Mouse (Mus musculus): ENCODE measurements around the gene Acadm. TPM values are rescaled to one million over a fixed set of nuclear protein-coding genes. Genes with fewer than 3 reads are reported as not detected.

Acadm gene
- polyA plus RNA-seq, 1 experiment from 2014 or later: 53.2 TPM

- ATAC-seq (ENCODE audit: insufficient number of reproducible peaks, insufficient read depth, low FRiP score, low TSS enrichment, low read depth): no peak
Measured at GRCm38 (mm10) chr3:153940021-153940420, 4.4 kb downstream of the Acadm start.

DNA sequence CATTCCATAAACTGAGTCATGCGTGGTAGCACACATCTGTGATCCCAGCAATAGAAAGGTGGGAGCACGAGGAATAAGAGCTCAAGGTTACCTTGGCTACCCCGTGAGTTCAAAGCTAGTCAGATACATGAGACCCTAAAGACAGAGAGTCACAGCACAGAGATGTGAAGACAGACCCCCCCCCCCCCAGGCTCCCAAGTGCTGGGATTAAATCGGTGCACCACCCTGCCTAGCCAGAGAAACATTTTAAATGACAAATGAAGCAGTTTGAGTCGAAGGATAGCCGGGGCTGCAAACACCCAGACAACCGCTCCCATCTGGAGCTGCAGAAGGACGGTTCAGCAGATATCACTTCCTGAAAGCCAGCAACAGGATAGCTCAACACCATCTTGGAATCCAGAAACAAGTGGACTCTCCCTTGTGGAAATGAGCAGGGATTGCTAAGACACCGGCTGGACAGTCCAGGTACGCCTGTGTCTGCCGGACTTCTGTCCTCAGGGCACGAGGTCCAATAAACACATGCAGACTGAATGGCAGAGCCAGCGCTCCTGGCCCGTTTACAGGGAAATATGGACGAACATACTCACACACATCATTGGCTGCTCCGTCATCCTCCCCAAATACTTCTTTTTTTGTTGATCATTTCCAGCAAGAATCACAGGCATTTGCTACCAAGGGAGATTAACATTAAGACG is 7.2 kb downstream of the Acadm start:
- Histone ChIP-seq H3K36me3 (peaks cover 72% of the 10 kb centered on the region), H3K4me1 (replicated peaks) (peaks cover under 1% of the 10 kb centered on the region; the same call in 1 of the 2 replicates), H3K27me3 (no peaks in the 10 kb centered on the region), H3K4me3 (replicated peaks) (no peak overlapping the region), H3K9ac (replicated peaks) (no peak overlapping the region), H3K4me2 (no peak overlapping the region), H3K27ac (no peak overlapping the region), H3K9me3 (no peaks in the 10 kb centered on the region)
- ATAC-seq (ENCODE audit: insufficient number of reproducible peaks, insufficient read depth, low FRiP score, low TSS enrichment, low read depth): no peak
- WGBS: 89% methylated on average over 17 of the region's 17 CpGs

More at GRCm38 (mm10) chr3:153940021-153940420, 4.4 kb downstream of the Acadm start:
- no peak overlapping the region for H3K4me3 ChIP-seq (replicated peaks)
- no peak overlapping the region for H3K4me2 ChIP-seq
- H3K4me1 ChIP-seq (replicated peaks): peaks cover 10% of the 10 kb centered on the region
- 85% methylated on average over 8 of the region's 8 CpGs for WGBS
- no peak overlapping the region for H3K9ac ChIP-seq (replicated peaks)
- H3K27me3 ChIP-seq: no peaks in the 10 kb centered on the region
- no peak overlapping the region for H3K27ac ChIP-seq
- H3K9me3 ChIP-seq: no peaks in the 10 kb centered on the region
- peaks cover 46% of the 10 kb centered on the region for H3K36me3 ChIP-seq

GRCm38 (mm10) chr3:153935878-153936277 is 8.6 kb downstream of the Acadm start:
- 90% methylated on average over 9 of the region's 9 CpGs for WGBS
- no peak for ATAC-seq (ENCODE audit: insufficient number of reproducible peaks, insufficient read depth, low FRiP score, low TSS enrichment, low read depth)
- H3K36me3 ChIP-seq: peaks cover 78% of the 10 kb centered on the region

DNA sequence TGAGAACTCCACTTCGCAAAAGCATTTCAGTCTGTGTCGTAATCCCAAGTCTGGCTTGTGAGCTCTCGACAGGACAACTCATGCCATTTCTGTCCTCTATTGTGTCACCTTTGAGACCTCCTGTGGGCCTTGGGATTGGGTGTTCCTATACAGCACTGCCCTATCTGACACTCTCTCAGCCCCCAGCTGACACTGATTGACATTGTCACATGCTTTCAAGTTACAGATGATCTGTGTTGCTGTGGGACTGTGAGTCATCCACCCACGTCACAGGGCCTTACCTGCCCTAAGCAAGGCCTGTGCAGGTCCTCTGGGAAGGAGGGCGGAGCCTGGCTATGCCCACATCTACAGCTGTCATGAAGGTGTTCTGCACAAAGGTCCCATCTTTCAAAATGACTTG is 12.0 kb downstream of the Acadm start:
- H3K9me3 ChIP-seq: no peaks in the 10 kb centered on the region
- peaks cover 85% of the 10 kb centered on the region for H3K36me3 ChIP-seq
- ATAC-seq (ENCODE audit: insufficient number of reproducible peaks, insufficient read depth, low FRiP score, low TSS enrichment, low read depth): no peak
- H3K4me1 ChIP-seq (replicated peaks): no peaks in the 10 kb centered on the region
- H3K27ac ChIP-seq: no peak overlapping the region
- WGBS: 94% methylated on average over 5 of the region's 5 CpGs
- no peak overlapping the region for H3K4me3 ChIP-seq (replicated peaks)
- no peak overlapping the region for H3K9ac ChIP-seq (replicated peaks)
- H3K4me2 ChIP-seq: no peak overlapping the region
- H3K27me3 ChIP-seq: no peaks in the 10 kb centered on the region

More at GRCm38 (mm10) chr3:153935878-153936277, 8.6 kb downstream of the Acadm start:
- Histone ChIP-seq H3K4me3 (replicated peaks) (no peak overlapping the region), H3K9ac (replicated peaks) (no peak overlapping the region), H3K4me2 (no peak overlapping the region), H3K4me1 (replicated peaks) (no peaks in the 10 kb centered on the region), H3K9me3 (no peaks in the 10 kb centered on the region), H3K27ac (no peak overlapping the region), H3K27me3 (no peaks in the 10 kb centered on the region)

DNA sequence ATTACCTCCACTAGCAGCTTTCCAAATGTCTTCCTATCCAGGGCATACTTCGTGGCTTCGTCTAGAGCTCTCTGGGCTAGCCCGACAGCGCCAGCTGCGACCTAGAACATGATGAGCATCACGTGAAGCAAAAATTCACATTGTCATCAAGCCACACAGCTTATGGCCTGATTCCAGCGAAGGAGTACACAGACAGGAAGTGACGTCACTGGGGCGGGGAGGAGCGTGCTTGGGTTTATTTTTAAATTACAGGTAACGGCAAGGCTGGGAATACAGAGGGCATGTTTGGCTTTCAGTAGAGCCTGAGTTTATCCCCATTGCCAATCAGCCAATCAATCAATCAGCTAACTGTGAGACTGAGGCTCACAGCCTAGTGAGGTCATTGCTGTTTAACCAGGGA is 14.9 kb downstream of the Acadm start:
- ATAC-seq (ENCODE audit: insufficient number of reproducible peaks, insufficient read depth, low FRiP score, low TSS enrichment, low read depth): no peak
- Histone ChIP-seq H3K27me3 (no peaks in the 10 kb centered on the region), H3K9ac (replicated peaks) (no peak overlapping the region), H3K4me3 (replicated peaks) (no peak overlapping the region), H3K9me3 (no peaks in the 10 kb centered on the region), H3K4me2 (no peak overlapping the region), H3K4me1 (replicated peaks) (no peaks in the 10 kb centered on the region), H3K36me3 (peaks cover 80% of the 10 kb centered on the region), H3K27ac (no peak overlapping the region)
- WGBS: 93% methylated on average over 11 of the region's 11 CpGs

GRCm38 (mm10) chr3:153926333-153926732 is 18.1 kb downstream of the Acadm start:
- peaks cover 75% of the 10 kb centered on the region for H3K36me3 ChIP-seq
- H3K9ac ChIP-seq (replicated peaks): no peak overlapping the region
- H3K4me1 ChIP-seq (replicated peaks): no peaks in the 10 kb centered on the region
- no peaks in the 10 kb centered on the region for H3K27me3 ChIP-seq
- 93% methylated on average over 7 of the region's 7 CpGs for WGBS
- H3K4me2 ChIP-seq: no peak overlapping the region
- ATAC-seq (ENCODE audit: insufficient number of reproducible peaks, insufficient read depth, low FRiP score, low TSS enrichment, low read depth): no peak
- H3K27ac ChIP-seq: no peak overlapping the region
- no peaks in the 10 kb centered on the region for H3K9me3 ChIP-seq
- H3K4me3 ChIP-seq (replicated peaks): no peak overlapping the region

- Histone ChIP-seq H3K9ac (replicated peaks) (no peak overlapping the region), H3K36me3 (peaks cover 40% of the 10 kb centered on the region), H3K27ac (no peak overlapping the region), H3K4me3 (replicated peaks) (no peak overlapping the region), H3K4me2 (no peak overlapping the region), H3K27me3 (no peaks in the 10 kb centered on the region), H3K9me3 (no peaks in the 10 kb centered on the region), H3K4me1 (replicated peaks) (no peaks in the 10 kb centered on the region)
- no peak for ATAC-seq (ENCODE audit: insufficient number of reproducible peaks, insufficient read depth, low FRiP score, low TSS enrichment, low read depth)
- WGBS: 93% methylated on average over 10 of the region's 10 CpGs
Measured at GRCm38 (mm10) chr3:153921147-153921910, 23.1 kb downstream of the Acadm start.

- Histone ChIP-seq H3K9ac (replicated peaks) (no peak overlapping the region), H3K4me3 (replicated peaks) (no peak overlapping the region), H3K4me1 (replicated peaks) (peaks cover 8% of the 10 kb centered on the region; the same call in 1 of the 2 replicates), H3K27ac (no peak overlapping the region), H3K36me3 (peaks cover 12% of the 10 kb centered on the region), H3K4me2 (no peak overlapping the region), H3K27me3 (no peaks in the 10 kb centered on the region), H3K9me3 (no peaks in the 10 kb centered on the region)
- no peak for ATAC-seq (ENCODE audit: insufficient number of reproducible peaks, insufficient read depth, low FRiP score, low TSS enrichment, low read depth)
- 0% methylated on average over 1 of the region's 1 CpGs for WGBS
Measured at GRCm38 (mm10) chr3:153917200-153917599, 27.2 kb downstream of the Acadm start.

- no peak for ATAC-seq (ENCODE audit: insufficient number of reproducible peaks, insufficient read depth, low FRiP score, low TSS enrichment, low read depth)
- 51% methylated on average over 6 of the region's 6 CpGs for WGBS
- Histone ChIP-seq H3K9me3 (no peaks in the 10 kb centered on the region), H3K9ac (replicated peaks) (peak overlapping the region; percentile 95; the same call in 1 of the 2 replicates), H3K27me3 (no peaks in the 10 kb centered on the region), H3K4me1 (replicated peaks) (peaks cover 40% of the 10 kb centered on the region), H3K27ac (peak overlapping the region; percentile 92; the same call in 1 of the 2 replicates), H3K4me2 (peak overlapping the region; percentile 91), H3K4me3 (replicated peaks) (peak overlapping the region; percentile 80), H3K36me3 (peaks cover 30% of the 10 kb centered on the region)
Measured at GRCm38 (mm10) chr3:153913510-153914243, 30.8 kb downstream of the Acadm start.

DNA sequence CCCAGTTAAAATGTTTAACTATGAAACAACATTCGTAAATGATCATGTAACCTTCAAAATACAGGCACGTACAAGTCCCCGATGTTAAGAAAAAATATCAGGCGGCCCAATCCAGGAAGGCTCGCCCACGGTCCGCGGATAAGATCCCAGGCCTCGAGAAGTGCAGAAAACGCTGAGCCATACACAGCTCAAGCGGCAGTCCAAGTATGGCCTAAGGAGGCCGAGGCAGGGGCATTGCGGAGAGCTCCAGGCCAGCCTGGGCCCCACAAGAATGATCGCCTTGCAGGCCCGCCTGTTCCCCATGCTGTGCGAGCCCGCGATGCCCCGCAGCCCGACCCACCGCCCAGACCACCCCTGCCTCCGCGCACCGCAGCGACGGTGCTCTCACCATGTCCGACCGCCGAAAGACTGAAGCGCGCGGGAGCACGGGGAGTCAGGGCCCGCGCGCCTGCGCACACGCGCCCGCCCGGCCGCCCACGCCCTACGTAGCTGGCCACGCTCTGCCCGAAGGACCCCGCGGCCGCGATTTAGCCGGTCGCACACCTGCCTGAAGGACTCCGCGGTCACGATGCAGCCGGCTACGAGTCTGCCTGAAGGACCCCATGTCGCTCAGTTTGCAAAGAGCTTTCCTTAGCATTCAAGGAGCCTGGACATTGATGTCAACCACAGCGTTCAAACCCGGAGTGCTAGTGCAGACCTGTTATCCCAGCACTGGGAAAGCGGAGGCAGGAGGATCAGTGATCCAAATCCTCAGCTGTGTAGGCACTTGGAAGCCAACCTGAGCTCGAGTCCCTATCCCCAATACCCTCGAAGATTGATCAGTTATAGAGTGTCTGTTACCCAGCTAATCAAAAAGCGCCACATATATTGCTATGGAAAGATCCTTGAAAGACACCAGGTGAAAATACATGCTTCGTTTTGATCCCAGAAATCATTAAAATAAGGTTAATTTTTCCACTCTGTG is 31.6 kb downstream of the Acadm start, which contains the start of gene Rabggtb:
Rabggtb (minus strand) TSS at position 464 of the 964 bp plus-strand sequence.
- Histone ChIP-seq H3K4me2 (peak within 1 kb of the TSS; percentile 91), H3K9me3 (no peaks in the 10 kb centered on the region), H3K9ac (replicated peaks) (peak within 1 kb of the TSS; percentile 95), H3K36me3 (peaks cover 39% of the 10 kb centered on the region), H3K4me1 (replicated peaks) (peaks cover 46% of the 10 kb centered on the region), H3K27ac (peak within 1 kb of the TSS; percentile 92), H3K27me3 (no peaks in the 10 kb centered on the region), H3K4me3 (replicated peaks) (peak within 1 kb of the TSS; percentile 80)
- peak; percentile 97 for ATAC-seq (ENCODE audit: insufficient number of reproducible peaks, insufficient read depth, low FRiP score, low TSS enrichment, low read depth)
- WGBS: under 1% methylated on average over 65 of the region's 65 CpGs
